Mouse (Mus musculus): ENCODE measurements at regions not wholly inside any gene's neighbourhood (a gene's known extent, or its start where the extent isn't known, plus 50 kb on each side); places are given as distances from the start of the nearest gene placed in this dataset.

DNA sequence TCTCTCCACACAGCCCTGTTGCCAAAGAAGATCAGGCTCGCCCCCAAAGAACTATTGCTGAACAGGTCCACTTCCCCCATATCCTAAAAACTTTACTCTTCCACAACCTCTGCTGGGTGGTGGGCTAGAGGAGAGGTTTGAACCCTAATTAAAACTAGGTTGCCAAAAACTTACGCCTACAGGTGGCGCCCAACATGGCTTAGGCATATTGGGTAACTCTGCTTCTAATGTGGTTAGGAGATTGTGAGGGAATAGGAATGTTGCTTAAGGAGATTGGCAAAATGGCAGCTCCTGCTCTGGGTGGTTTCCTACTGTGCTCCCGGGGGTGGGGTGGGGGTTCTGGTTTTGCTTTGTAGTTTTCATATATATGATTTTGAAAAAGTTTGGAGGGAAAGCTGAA is 95.0 kb upstream of the Lemd2 start:
- TF ChIP-seq CTCF (IDR thresholded peaks at IDR 0.05; ENCODE audit: control insufficient read depth, insufficient read depth, insufficient read length) (no peak), CEBPB (IDR thresholded peaks at IDR 0.05; ENCODE audit: low read depth) (no peak), FOSL1 (IDR thresholded peaks at IDR 0.05; ENCODE audit: insufficient read depth, low read length, poor library complexity, severe bottlenecking) (no peak), MAX (IDR thresholded peaks at IDR 0.05) (no peak), MYOD1 (IDR thresholded peaks at IDR 0.05; ENCODE audit: control insufficient read depth, insufficient read length, low read depth) (no peak), USF1 (IDR thresholded peaks at IDR 0.05; ENCODE audit: low read depth) (no peak), MYOG (IDR thresholded peaks at IDR 0.05; ENCODE audit: control insufficient read depth, extremely low read depth, insufficient read length) (no peak)
